In the genomic region with DNA sequence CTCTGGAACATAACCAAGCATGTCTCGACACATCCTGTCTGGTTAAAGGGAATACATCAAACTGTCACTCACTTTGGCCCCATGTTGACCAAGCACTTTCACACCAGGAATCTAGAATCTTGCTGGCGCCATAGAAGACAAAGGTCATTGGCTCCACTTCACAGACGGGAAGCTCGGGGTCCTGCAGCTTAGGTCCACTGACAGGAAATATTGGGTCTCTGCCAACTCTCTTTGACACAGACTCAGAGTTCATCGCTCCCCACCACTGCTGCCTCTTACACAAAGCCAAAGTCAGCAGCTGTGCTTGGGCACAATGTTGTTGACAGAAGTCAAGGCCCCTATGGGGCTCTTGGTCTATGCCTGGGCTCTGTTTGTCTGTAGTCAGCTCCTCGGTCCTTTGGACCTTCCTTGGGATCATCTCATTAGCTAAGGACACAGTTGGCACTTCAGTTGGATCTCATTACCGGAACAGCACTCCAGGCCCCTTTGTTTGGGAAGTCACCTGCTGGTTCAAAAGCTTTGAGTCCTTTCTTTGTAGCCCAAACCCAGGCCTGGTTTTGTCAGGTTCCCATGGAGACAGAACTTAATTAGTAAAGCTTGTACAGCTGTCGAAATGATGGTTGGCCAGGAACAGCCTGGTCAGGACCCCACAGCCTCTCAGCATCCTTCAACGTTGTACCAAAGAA, we compare ENCODE assay signal across 10 mouse cellular contexts. TPM values are rescaled to one million over a fixed set of nuclear protein-coding genes. Genes with fewer than 3 reads are reported as not detected.
DNase-seq lines count a peak whose midpoint lies in the region; ATAC-seq lines count a peak whose summit lies in the region.
"Had no signal": no experiment of that assay in that cellular context is flagged by ENCODE, and none has a peak within 500 bp of the region (broad histone marks: within the 10 kb centered on the region; RNA-seq: fewer than 3 reads in every experiment).

No protein-coding gene starts in this region.

- H3K4me3 ChIP-seq in liver, embryonic 11.5 days (ENCODE audit: low read depth, low read length): no peak overlapping the region
- no peak overlapping the region for H3K4me3 ChIP-seq in liver, embryonic 13.5 days (replicated peaks)
- H3K4me3 ChIP-seq: embryonic facial prominence, embryonic 13.5 days had no signal

- H3K9ac ChIP-seq in liver, embryonic 11.5 days (ENCODE audit: low read depth, low read length): no peak overlapping the region
- H3K9ac ChIP-seq in liver, embryonic 13.5 days: no peak overlapping the region
- H3K9ac ChIP-seq: embryonic facial prominence, embryonic 13.5 days had no signal

- WGBS in liver, embryonic 11.5 days: 50% methylated on average over 9 of the region's 9 CpGs
- WGBS in liver, embryonic 13.5 days (ENCODE audit: insufficient replicate concordance): 46% methylated on average over 9 of the region's 9 CpGs

- peaks cover 7% of the 10 kb centered on the region for H3K27me3 ChIP-seq in liver, embryonic 11.5 days (replicated peaks; ENCODE audit: control insufficient read depth, insufficient read depth, low read length)
- H3K27me3 ChIP-seq in liver, embryonic 13.5 days: peaks cover 20% of the 10 kb centered on the region
- H3K27me3 ChIP-seq: embryonic facial prominence, embryonic 13.5 days had no signal

- peaks cover 5% of the 10 kb centered on the region; the same call in 1 of the 2 replicates for H3K4me1 ChIP-seq in liver, embryonic 11.5 days (replicated peaks; ENCODE audit: control insufficient read depth, insufficient read depth, low read length)
- 0 out of 2 replicates have a peak, but pooled peaks cover 6% of the 10 kb centered on the region for H3K4me1 ChIP-seq in liver, embryonic 13.5 days (replicated peaks)

- no peak; the same call in 1 of the 2 replicates for ATAC-seq in liver, embryonic 11.5 days (replicated peaks; ENCODE audit: low FRiP score)
- peak; percentile 34; the same call in 1 of the 2 replicates for ATAC-seq in liver, embryonic 13.5 days (ENCODE audit: low read depth)
- ATAC-seq in inflammation-experienced regulatory T-cells, adult 6 months: no peak
- ATAC-seq: intestine, postnatal 0 days had no signal

- DNase-seq in adrenal gland, adult (ENCODE audit: inconsistent age in 2 of 2, low spot score in 1 of 2): peak; percentile 60 to 66
- DNase-seq in adrenal gland, postnatal 10 days: no peak
- peak; percentile 8 for DNase-seq in liver
- DNase-seq in liver, embryonic 11.5 days (ENCODE audit: low spot score): no peak
- no peak for DNase-seq in liver, embryonic 13.5 days
- DNase-seq in retina, embryonic 14.5 days (ENCODE audit: low spot score): peak; percentile 62
- no peak for DNase-seq in gastrocnemius, postnatal 14 days

- intact Hi-C loops in gastrocnemius, postnatal 14 days (cut with DNase I; ENCODE audit: low total_unique reads): no loop called here

- H3K27ac ChIP-seq in liver, embryonic 11.5 days (ENCODE audit: low read depth, low read length): no peak overlapping the region
- H3K27ac ChIP-seq in liver, embryonic 13.5 days: no peak overlapping the region
- H3K27ac ChIP-seq: embryonic facial prominence, embryonic 13.5 days had no signal

- H3K36me3 ChIP-seq in liver, embryonic 11.5 days (ENCODE audit: control insufficient read depth, insufficient read depth, low read length): no peaks in the 10 kb centered on the region
- no peaks in the 10 kb centered on the region for H3K36me3 ChIP-seq in liver, embryonic 13.5 days
- H3K36me3 ChIP-seq: embryonic facial prominence, embryonic 13.5 days had no signal

- H3K4me2 ChIP-seq in liver, embryonic 11.5 days: no peak overlapping the region
- no peak overlapping the region for H3K4me2 ChIP-seq in liver, embryonic 13.5 days
- H3K4me2 ChIP-seq: embryonic facial prominence, embryonic 13.5 days had no signal

- H3K9me3 ChIP-seq in liver, embryonic 11.5 days (ENCODE audit: control insufficient read depth, low read length): no peaks in the 10 kb centered on the region
- no peaks in the 10 kb centered on the region for H3K9me3 ChIP-seq in liver, embryonic 13.5 days (replicated peaks)

RNA-seq across cellular contexts. Expression of a gene that starts 4.6 kb away (rescaled TPM):
- not detected for total RNA-seq in adrenal gland, postnatal 10 days (2021)
- polyA plus RNA-seq in liver, embryonic 11.5 days (2014; fragmentation: Nextera tagmentation; extraction: Ambion mirVana): 0.22 and 0.27 TPM in 2 replicates
- 0.13 TPM in 1 of 2 replicates, not detected in the other for polyA plus RNA-seq in liver, embryonic 13.5 days (2015; fragmentation: Nextera tagmentation; extraction: Ambion mirVana)
- not detected for polyA plus RNA-seq in inflammation-experienced regulatory T-cells, adult 6 months (2017; shearing (Covaris generic))
- total RNA-seq in gastrocnemius, postnatal 14 days (2021): not detected

RNA-seq across cellular contexts. Expression of a gene that starts 7.8 kb away (rescaled TPM):
- under 1 TPM; 0.72 to 0.76 TPM for total RNA-seq in adrenal gland, postnatal 10 days (2021)
- polyA plus RNA-seq in liver, embryonic 11.5 days (2014; fragmentation: Nextera tagmentation; extraction: Ambion mirVana): 0.48 and 0.74 TPM in 2 replicates
- polyA plus RNA-seq in liver, embryonic 13.5 days (2015; fragmentation: Nextera tagmentation; extraction: Ambion mirVana): 0.05 and 0.07 TPM in 2 replicates
- not detected for polyA plus RNA-seq in inflammation-experienced regulatory T-cells, adult 6 months (2017; shearing (Covaris generic))
- total RNA-seq in gastrocnemius, postnatal 14 days (2021): under 1 TPM; 0.16 to 0.29 TPM

RNA-seq across cellular contexts. Expression of a gene that starts 28.3 kb away (rescaled TPM):
- total RNA-seq in adrenal gland, postnatal 10 days (2021): 1 to 10 TPM; 8.9 to 9.0 TPM
- polyA plus RNA-seq in liver, embryonic 11.5 days (2014; fragmentation: Nextera tagmentation; extraction: Ambion mirVana): not detected in 2 replicates
- not detected in 2 replicates for polyA plus RNA-seq in liver, embryonic 13.5 days (2015; fragmentation: Nextera tagmentation; extraction: Ambion mirVana)
- polyA plus RNA-seq in inflammation-experienced regulatory T-cells, adult 6 months (2017; shearing (Covaris generic)): not detected
- total RNA-seq in gastrocnemius, postnatal 14 days (2021): not detected

RNA-seq across cellular contexts. Expression of a gene that starts 46.4 kb away (rescaled TPM):
- 1 to 10 TPM; 2.9 to 3.7 TPM for total RNA-seq in adrenal gland, postnatal 10 days (2021)
- polyA plus RNA-seq in liver, embryonic 11.5 days (2014; fragmentation: Nextera tagmentation; extraction: Ambion mirVana): 0.25 TPM in 1 of 2 replicates, not detected in the other
- polyA plus RNA-seq in liver, embryonic 13.5 days (2015; fragmentation: Nextera tagmentation; extraction: Ambion mirVana): not detected in 2 replicates
- polyA plus RNA-seq in inflammation-experienced regulatory T-cells, adult 6 months (2017; shearing (Covaris generic)): 1 to 10 TPM in 1 of 3 experiments, under 1 TPM in 2; 0.20 to 3.8 (median 0.67) TPM
- total RNA-seq in gastrocnemius, postnatal 14 days (2021): not detected

Comparison
In these comparisons a context has a peak if more than half of its experiments do, and no peak if none do; other contexts are left out.
1. DNase-seq: peak in adrenal gland, adult (2 of 2), liver (single experiment) and retina, embryonic 14.5 days (single experiment); none in adrenal gland, postnatal 10 days (single experiment), liver, embryonic 11.5 days (single experiment), liver, embryonic 13.5 days (single experiment) and gastrocnemius, postnatal 14 days (single experiment).